Mouse (Mus musculus) liver, adult (tissue): ENCODE results near the gene Phlpp1.

Experiments used
- GATA4 ChIP-seq: IDR thresholded peaks from 2 replicates; pipeline ENCODE4 v1.6.1; 2014; ENCODE audit warnings: mild to moderate bottlenecking, low read length; ENCODE audit not compliant: insufficient replicate concordance

Phlpp1 gene

DNA sequence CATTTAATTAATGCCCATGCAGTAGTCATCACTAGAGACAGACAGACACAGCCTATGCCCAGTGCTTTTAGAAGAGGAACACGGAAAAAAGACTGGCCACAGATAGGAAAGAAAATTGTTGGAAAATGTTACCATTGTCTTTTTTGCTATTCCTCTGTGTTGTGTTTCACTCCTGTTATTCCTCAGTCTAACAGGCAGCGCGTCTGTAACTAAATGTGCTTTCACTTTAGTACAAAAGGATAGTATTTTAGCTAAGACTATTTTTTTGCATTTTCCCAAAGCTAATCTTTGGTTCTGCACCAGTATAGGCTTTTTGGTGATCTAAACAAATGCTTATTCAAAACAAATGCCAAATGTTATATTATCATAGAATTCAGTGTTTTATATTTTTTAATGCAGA lies 177.6 kb downstream of the Phlpp1 start:
- no peak for TF ChIP-seq GATA4

GRCm38 (mm10) chr1:106351512-106351911 lies 180.0 kb downstream of the Phlpp1 start:
- TF ChIP-seq GATA4, result no peak

- no peak for TF ChIP-seq GATA4
These were observed 181.4 kb downstream of the Phlpp1 start for GRCm38 (mm10) chr1:106352801-106353511.

- no peak for TF ChIP-seq GATA4
These were observed 182.4 kb downstream of the Phlpp1 start for GRCm38 (mm10) chr1:106353993-106354392.

DNA sequence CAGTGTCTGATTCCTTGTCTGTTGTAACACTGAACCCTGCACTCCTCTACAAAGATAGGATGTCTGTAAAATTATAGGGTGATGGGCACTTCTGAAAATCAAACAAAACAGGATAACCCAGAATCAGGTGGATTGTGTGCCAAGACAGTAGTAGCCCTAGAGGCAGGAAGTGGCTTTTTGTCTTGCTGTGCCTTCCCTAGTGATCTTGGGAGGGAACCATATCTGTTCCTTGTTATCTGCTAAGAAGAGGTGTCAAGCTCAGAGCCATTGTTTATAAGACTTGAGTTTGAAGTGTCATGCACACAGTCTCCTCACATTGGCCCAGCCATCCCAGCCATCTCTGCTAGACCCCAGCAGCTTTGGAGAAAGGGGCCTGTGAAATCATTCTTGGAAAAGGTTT lies 187.9 kb downstream of the Phlpp1 start:
- TF ChIP-seq GATA4, result peak; percentile 33; the same call in 1 of the 2 replicates

DNA sequence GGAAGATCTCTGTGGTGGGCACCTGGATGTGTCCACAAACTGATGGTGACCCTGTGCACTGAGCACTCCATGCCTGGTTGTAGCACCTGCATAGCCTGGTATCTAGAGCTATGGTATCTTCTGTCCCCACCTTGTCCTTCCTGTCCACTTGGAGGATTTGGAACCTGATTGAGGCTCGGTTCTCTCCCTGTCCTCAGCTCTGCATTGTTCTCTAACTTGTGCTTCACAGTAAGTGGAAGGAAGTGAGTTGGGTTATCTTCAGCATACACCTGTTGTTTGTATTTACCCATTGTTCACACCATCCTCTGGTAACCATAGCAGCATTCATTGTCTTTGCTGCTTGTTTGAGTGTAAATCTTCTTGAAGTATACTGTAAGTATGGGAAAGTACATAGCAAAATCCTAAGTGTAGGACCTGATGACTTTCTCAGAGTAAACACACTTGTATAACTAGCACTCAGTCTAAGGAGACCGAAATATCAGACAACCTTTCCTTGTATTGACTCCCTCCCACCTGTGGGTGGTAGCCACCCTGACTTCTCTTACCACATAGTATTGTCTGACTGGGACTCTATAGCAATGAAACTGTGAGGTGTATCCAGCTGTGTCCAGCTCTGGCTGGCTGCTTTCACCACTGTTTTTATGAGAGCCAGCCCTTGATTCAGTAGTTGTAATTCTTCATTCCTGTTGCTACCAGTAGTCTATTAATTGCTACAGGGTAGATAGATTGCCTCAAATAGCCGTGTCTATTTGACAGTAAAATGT lies 191.5 kb downstream of the Phlpp1 start:
- no peak for TF ChIP-seq GATA4

GRCm38 (mm10) chr1:106369330-106369729 lies 197.8 kb downstream of the Phlpp1 start:
- no peak for TF ChIP-seq GATA4

- no peak for TF ChIP-seq GATA4
These were observed 200.9 kb downstream of the Phlpp1 start for GRCm38 (mm10) chr1:106372446-106372845.

GRCm38 (mm10) chr1:106373656-106374055 lies 202.1 kb downstream of the Phlpp1 start:
- TF ChIP-seq GATA4, result no peak

- no peak for TF ChIP-seq GATA4
These were observed 202.7 kb downstream of the Phlpp1 start for GRCm38 (mm10) chr1:106374274-106374673.

DNA sequence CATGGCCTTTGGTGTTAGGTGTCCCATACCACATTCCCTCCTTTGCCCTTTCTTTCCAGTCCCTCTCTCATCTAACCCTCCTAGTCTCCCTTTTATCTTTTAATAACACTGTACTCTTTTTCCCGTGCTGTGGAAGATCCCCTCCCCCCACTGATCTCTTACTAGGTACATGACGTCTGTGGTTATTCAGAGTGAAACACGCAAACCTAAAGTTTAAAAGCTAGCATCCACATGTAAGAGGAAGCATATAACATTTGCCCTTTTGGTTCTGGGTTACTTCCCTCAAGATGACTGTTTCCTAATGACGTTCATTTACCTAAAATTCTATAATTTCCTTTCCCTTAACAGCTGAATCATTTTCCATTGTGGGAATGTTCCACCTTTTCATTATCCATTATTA lies 203.4 kb downstream of the Phlpp1 start:
- TF ChIP-seq GATA4, result no peak

DNA sequence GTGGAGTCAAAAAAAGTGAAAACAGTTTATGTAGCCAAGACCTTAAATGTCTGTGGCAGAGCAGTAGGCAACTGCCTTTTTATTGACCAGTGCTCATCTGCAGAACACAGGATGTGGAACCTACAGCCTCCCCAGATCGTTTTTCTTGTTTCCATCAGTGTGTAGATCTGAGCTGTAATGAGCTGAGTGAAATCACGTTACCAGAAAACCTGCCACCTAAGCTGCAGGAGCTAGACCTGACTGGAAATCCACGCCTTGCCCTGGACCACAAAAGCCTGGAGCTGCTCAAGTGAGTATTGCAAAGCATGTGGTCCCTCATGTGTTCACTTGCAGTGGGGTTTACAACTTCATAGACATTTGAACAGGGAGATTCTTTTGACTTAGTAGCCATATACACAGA lies 204.5 kb downstream of the Phlpp1 start:
- TF ChIP-seq GATA4, result no peak

DNA sequence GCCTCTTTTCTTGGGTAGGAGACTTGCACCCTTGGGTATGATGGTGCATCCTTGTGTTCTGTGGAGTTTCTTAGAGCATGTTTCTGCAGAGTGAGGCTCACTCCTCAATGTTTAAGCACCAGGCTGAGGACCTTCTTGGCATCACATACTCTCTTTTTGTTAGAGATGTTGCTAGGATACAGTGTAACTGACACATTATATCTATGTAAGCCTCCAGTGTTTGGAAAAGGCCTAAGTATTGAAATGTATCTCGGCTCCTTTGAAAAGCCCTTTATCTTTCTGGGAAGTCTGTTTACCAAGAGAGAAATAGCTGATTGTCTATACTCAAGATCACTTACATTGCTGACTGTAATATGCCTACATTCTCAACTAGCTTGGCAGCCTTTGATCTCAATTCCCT lies 208.9 kb downstream of the Phlpp1 start:
- TF ChIP-seq GATA4, result no peak

DNA sequence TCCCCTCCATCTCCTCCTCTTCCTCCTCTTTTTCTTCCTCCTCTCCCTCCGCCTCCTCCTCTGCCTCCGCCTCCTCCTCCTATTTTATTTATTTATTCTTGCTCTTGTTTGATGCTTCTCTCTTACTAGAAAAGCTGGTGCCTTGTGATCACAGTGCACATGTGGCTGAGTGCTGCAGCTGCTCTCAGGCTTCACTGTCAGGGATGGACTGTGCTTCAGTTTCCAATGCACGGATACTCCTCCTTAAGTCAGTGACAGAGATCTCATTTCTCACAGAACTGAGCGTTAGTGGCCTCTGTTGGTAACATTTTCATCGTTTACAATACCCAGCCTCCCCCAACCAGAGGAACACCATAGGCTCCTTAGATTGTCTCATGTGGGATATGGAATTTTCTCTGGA lies 215.0 kb downstream of the Phlpp1 start:
- no peak for TF ChIP-seq GATA4

GRCm38 (mm10) chr1:106387264-106387663 lies 215.7 kb downstream of the Phlpp1 start:
- TF ChIP-seq GATA4, result no peak

DNA sequence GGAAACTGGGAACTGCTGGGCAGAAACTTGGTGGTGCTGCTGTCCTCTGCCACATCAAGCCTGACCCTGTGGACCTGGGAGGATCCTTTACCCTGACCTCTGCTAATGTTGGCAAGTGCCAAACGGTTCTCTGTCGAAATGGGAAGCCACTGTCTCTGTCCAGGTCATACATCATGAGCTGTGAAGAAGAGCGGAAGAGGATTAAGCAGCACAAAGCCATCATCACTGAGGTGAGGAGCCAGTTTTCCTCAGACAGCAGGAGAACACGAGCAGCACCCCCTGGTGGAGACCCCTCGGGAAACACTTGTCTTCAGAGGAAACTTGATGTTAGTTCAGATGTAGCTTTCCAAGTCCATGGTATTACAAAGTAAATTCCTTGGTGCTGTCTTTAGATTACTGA lies 218.1 kb downstream of the Phlpp1 start:
- TF ChIP-seq GATA4, result no peak
